Mouse (Mus musculus) brown adipose tissue, adult 24 weeks (tissue): ENCODE results near the gene Enpp7. TPM values are rescaled to one million over a fixed set of nuclear protein-coding genes. Genes with fewer than 3 reads are reported as not detected.

Experiments used
- H3K27ac ChIP-seq: fragments of 200-500 bp; replicated peaks from 2 replicates; pipeline ENCODE4 v1.5.1; 2012; ENCODE audit warnings: low read depth, mild to moderate bottlenecking, low read length
- H3K4me1 ChIP-seq: fragments of 200-500 bp; 2 replicates; pipeline ENCODE4 v1.6.1; 2012; ENCODE audit warnings: low read length, mixed read lengths; ENCODE audit not compliant: control insufficient read depth, insufficient read depth, insufficient read length
- H3K4me3 ChIP-seq: fragments of 200-500 bp; 2 replicates; pipeline ENCODE4 v1.5.1; 2012; ENCODE audit warnings: low read depth, mild to moderate bottlenecking, low read length, moderate library complexity; ENCODE audit not compliant: insufficient read depth
- polyA plus RNA-seq: library from polyadenylated mRNA; stranded (reverse); fragments of >200 nt; gene quantifications from 2 replicates; pipeline ENCODE4 v1.2.4, GENCODE M21; 2012; ENCODE audit not compliant: missing spikeins, insufficient read depth, insufficient read length

Enpp7 gene
- polyA plus RNA-seq, 1 experiment, result not detected

- no peaks in the 10 kb centered on the region for H3K4me1 ChIP-seq
These were observed 7.6 kb upstream of the Enpp7 start for GRCm38 (mm10) chr11:118980388-118980787.

GRCm38 (mm10) chr11:118981012-118981776 is 6.8 kb upstream of the Enpp7 start:
- no peak overlapping the region for H3K4me3 ChIP-seq
- no peak overlapping the region for H3K27ac ChIP-seq
- no peaks in the 10 kb centered on the region for H3K4me1 ChIP-seq

More at GRCm38 (mm10) chr11:118980388-118980787, 7.6 kb upstream of the Enpp7 start:
- Histone ChIP-seq H3K27ac (no peak overlapping the region), H3K4me3 (no peak overlapping the region)

- Histone ChIP-seq H3K4me3 (no peak overlapping the region), H3K27ac (no peak overlapping the region), H3K4me1 (no peaks in the 10 kb centered on the region)
These were observed 5.3 kb upstream of the Enpp7 start for GRCm38 (mm10) chr11:118982593-118983113.

GRCm38 (mm10) chr11:118985571-118985970 is 2.4 kb upstream of the Enpp7 start:
- H3K27ac ChIP-seq, result no peak overlapping the region
- no peak overlapping the region for H3K4me3 ChIP-seq
- H3K4me1 ChIP-seq, result no peaks in the 10 kb centered on the region

- Histone ChIP-seq H3K27ac (no peak overlapping the region), H3K4me3 (no peak overlapping the region), H3K4me1 (no peaks in the 10 kb centered on the region)
These were observed 4.8 kb downstream of the Enpp7 start for GRCm38 (mm10) chr11:118992781-118993180.

- Histone ChIP-seq H3K4me1 (no peaks in the 10 kb centered on the region), H3K27ac (no peak overlapping the region), H3K4me3 (no peak overlapping the region)
These were observed 7.5 kb downstream of the Enpp7 start for GRCm38 (mm10) chr11:118995448-118995847.

GRCm38 (mm10) chr11:118997182-118997581 is 9.2 kb downstream of the Enpp7 start:
- Histone ChIP-seq H3K4me1 (no peaks in the 10 kb centered on the region), H3K4me3 (no peak overlapping the region)

GRCm38 (mm10) chr11:118998540-118999265 is 10.7 kb downstream of the Enpp7 start:
- H3K27ac ChIP-seq, result no peak overlapping the region
- H3K4me3 ChIP-seq, result no peak overlapping the region
- no peaks in the 10 kb centered on the region for H3K4me1 ChIP-seq

More at GRCm38 (mm10) chr11:118997182-118997581, 9.2 kb downstream of the Enpp7 start:
- H3K27ac ChIP-seq, result no peak overlapping the region

- Histone ChIP-seq H3K27ac (no peak overlapping the region), H3K4me3 (no peak overlapping the region), H3K4me1 (no peaks in the 10 kb centered on the region)
These were observed 11.4 kb downstream of the Enpp7 start for GRCm38 (mm10) chr11:118999361-118999804.

- no peaks in the 10 kb centered on the region for H3K4me1 ChIP-seq
- no peak overlapping the region for H3K27ac ChIP-seq
- H3K4me3 ChIP-seq, result no peak overlapping the region
These were observed 12.9 kb downstream of the Enpp7 start for GRCm38 (mm10) chr11:119000877-119001276.

- H3K4me3 ChIP-seq, result no peak overlapping the region
- H3K27ac ChIP-seq, result no peak overlapping the region
- H3K4me1 ChIP-seq, result no peaks in the 10 kb centered on the region
These were observed 13.6 kb downstream of the Enpp7 start for GRCm38 (mm10) chr11:119001493-119002128.

GRCm38 (mm10) chr11:119005547-119006275 is 17.7 kb downstream of the Enpp7 start:
- Histone ChIP-seq H3K4me1 (no peaks in the 10 kb centered on the region), H3K4me3 (no peak overlapping the region), H3K27ac (no peak overlapping the region)

- Histone ChIP-seq H3K27ac (no peak overlapping the region), H3K4me3 (no peak overlapping the region), H3K4me1 (no peaks in the 10 kb centered on the region)
These were observed 18.5 kb downstream of the Enpp7 start for GRCm38 (mm10) chr11:119006462-119006861.

GRCm38 (mm10) chr11:119007461-119008456 is 19.8 kb downstream of the Enpp7 start:
- Histone ChIP-seq H3K4me3 (no peak overlapping the region), H3K27ac (no peak overlapping the region)

More at GRCm38 (mm10) chr11:119007461-119008456, 19.8 kb downstream of the Enpp7 start:
- no peaks in the 10 kb centered on the region for H3K4me1 ChIP-seq
